Mouse (Mus musculus) G1E-ER4 (cell line): ENCODE results near the gene Trmt1. TPM values are rescaled to one million over a fixed set of nuclear protein-coding genes. Genes with fewer than 3 reads are reported as not detected.

ENCODE experiments used
- GATA1 ChIP-seq: IDR thresholded peaks from one replicate; pipeline ENCODE4 v1.8.0; 2012; ENCODE audit warnings: low read length, inconsistent platforms
- polyA plus RNA-seq: library from polyadenylated mRNA; stranded (reverse); fragments of >175 nt; gene quantifications from 2 replicates; pipeline ENCODE4 v1.2.3, GENCODE M21; 2012

Gene Trmt1
- 205 and 272 TPM in 2 replicates for polyA plus RNA-seq

- TF ChIP-seq GATA1 = no peak
Measured at GRCm38 (mm10) chr8:84686191-84687002, at the start of gene Trmt1. Gene Trmt1 (plus strand): TSS chr8:84686307.

GRCm38 (mm10) chr8:84637946-84638554 is 48.1 kb upstream of the Trmt1 start:
- no peak for TF ChIP-seq GATA1

DNA sequence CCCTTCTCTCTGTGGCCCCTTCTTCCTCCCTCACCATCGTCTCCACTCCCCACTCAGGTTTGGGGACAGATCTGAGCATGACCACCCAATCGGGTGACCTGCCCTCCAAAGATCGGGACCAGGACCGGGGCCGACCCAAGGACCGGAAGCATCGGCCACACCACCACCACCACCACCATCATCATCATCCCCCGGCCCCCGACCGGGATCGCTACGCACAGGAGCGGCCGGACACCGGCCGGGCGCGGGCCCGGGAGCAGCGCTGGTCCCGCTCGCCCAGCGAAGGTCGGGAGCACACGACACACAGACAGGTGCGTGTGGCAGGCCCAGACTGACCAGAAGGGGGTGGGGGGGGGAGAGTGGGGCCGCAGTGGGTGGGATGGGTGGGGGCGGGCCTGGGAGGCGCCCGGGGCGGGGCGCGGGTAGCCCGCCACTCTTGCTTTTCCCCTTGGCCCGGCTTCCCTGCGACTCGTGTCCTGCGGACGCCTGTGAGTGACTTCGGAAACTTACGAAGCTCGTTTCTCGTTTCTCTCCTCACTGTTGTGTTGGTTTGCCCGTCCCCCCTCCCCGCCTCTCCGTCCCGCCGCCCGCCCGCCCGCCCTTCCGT is 47.4 kb upstream of the Trmt1 start:
- TF ChIP-seq GATA1 = no peak

DNA sequence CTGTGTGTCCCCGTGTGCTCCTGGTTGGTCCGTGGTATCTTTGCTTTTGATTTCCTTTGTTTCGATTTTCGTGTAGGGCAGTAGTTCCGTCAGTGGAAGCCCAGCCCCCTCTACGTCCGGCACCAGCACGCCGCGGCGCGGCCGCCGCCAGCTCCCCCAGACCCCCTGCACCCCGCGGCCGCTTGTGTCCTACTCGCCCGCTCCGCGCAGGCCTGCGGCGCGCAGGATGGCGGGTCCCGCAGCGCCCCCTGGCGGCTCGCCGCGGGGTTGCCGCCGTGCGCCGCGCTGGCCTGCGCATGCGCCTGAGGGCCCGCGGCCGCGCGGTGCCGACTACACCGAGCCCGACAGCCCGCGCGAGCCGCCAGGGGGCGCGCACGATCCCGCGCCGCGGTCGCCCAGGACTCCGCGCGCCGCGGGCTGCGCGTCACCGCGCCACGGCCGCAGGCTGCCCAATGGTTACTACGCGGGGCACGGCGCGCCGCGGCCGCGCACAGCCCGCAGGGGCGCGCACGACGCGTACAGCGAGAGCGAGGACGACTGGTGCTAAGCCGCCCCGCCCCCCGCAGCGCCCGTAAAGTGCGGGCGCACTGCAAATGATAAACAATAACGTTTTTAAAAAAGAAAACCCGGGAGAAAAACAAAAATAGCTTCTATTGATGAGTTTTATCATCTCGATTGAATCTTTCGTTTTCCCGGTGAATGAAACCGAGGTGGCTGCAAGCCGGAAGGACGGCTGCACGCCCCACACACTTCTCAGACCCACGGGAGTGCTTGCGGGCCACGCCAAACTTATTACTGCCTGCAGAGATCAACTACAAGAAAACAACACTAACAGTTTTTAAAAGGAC is 46.7 kb upstream of the Trmt1 start:
- no peak for TF ChIP-seq GATA1

DNA sequence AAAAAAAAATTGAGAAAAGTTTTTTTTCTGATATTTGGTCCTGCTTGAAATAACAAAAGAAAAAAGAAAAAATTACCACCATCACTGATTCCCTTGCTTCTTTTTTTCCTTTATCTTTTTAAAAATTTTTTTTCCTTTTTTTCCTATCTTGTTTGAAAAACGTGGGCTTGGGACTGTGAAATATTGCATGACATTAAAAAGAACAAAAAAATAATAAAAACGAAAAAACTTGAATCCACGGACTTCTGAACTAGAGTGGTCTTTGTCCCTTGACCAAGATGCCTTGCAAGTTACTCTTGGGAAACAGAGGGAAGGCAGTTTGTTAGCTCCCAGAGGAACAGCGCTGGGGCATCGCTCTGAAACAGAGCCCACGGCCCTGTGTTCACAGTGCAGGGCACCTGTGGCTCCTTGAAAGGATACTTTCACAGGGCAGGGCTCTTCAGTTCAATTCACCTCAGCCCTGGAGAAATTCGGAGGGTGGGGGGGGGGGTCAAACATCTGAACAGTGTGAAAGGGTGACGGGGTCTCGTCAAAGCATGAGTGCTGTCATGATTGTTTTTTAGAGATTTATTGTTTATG is 46.0 kb upstream of the Trmt1 start:
- TF ChIP-seq GATA1 = no peak

DNA sequence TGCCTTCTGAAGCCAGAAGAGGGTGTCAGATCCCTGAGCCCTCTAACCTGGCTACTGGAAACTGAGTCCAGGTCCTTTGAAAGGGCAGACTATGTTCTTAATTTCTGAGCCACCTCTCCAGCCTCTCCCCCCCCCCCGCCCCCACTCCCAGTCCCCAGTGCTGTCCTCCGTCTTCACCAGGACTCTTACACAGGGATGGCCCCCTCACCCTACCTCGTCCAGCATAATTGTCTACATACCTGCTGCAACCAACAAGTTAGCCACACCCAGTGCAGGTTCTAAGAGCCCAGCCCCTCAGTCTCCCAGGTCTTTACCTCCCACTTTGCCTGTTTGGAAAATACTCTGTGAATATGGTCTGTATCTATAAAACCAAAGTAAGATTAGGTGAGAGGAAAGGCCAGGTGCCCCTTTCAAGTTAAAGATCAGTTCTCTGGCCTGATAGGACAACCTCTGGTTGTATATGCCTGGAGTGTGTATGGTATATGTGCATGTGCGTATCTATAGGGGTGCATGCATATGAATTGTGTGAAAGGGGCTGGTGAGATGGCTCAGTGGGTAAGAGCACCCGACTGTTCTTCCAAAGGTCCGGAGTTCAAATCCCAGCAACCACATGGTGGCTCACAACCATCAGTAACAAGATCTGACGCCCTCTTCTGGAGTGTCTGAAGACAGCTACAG is 45.4 kb upstream of the Trmt1 start:
- TF ChIP-seq GATA1 = no peak

- TF ChIP-seq GATA1 = no peak
Measured at GRCm38 (mm10) chr8:84641578-84642361, 44.3 kb upstream of the Trmt1 start.

DNA sequence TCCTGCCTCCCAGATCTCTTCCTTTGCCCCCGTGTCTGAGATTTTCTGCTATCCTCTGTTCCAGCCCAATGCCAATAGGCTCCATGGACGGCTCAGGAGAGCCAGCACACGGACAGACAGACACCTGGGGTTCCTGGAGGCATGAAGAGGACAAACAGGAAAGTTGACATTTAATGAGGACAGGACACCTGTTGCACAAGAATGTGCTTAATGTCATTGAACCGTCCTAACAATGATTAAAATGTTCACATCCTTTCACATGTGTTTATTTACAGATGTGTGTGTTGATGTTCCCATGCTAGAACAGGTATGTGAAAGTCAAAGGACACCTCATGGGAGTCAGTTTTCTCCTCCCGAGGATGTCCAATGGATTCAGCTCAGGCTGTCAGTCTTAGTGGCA is 43.1 kb upstream of the Trmt1 start:
- TF ChIP-seq GATA1 = no peak

DNA sequence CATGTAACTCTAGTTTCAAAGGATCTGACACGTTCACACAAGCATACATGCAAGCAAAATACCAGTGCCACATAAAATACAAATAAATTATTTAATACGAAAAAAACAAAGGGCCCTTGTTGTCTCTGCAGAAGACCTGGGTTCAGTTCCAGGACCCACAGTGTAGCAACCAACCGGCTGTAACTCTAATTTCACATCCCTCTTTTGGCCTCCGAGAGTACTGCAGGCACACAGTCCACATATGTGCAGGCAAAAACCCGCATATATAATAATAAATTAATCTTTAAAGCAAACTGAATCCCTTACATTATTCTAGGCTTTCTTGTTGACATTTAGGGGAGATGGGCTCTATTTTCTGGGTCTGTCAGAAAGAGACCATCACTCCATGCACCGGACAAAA is 39.3 kb upstream of the Trmt1 start:
- TF ChIP-seq GATA1 = no peak

DNA sequence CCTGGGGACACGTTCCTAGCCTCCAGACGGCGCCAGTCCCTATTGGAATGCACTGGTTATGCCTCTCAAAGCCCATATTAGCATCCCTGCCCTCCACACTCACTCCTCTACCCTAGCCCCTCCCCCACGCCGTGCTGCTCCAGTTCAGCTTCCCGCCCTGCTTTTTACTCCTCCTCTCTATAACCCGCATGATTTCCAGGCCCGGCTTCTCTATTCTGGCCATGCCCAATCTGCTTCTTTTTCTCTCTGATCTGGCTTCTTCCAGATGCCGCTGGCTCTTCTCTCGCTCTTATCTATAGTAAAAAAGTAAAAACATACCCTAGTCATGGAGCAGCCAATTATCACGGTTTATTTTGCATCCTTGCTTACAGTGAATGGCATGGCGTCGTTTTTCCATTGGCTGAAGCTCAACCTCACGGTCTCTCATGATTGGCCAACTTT is 38.6 kb upstream of the Trmt1 start:
- TF ChIP-seq GATA1 = no peak

DNA sequence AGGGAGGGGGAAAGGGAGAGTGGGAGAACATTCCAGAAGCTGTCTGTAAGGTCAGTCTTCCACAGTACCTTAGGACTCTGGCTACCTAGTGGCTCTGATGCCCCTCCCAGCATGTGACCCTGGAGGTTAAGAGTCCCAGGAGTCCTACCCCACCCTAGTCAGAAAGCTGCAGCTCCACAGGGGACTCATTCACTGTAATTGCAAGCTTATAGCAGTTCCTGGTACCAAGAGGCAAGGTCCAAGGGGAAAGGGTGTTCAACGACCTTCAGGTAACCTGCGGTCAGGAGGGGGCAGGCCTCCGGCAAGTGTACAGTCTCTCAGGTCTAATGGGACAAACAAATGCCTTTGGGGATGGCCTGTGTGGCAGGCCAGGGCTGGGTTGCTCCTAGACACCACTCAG is 35.9 kb upstream of the Trmt1 start:
- no peak for TF ChIP-seq GATA1

DNA sequence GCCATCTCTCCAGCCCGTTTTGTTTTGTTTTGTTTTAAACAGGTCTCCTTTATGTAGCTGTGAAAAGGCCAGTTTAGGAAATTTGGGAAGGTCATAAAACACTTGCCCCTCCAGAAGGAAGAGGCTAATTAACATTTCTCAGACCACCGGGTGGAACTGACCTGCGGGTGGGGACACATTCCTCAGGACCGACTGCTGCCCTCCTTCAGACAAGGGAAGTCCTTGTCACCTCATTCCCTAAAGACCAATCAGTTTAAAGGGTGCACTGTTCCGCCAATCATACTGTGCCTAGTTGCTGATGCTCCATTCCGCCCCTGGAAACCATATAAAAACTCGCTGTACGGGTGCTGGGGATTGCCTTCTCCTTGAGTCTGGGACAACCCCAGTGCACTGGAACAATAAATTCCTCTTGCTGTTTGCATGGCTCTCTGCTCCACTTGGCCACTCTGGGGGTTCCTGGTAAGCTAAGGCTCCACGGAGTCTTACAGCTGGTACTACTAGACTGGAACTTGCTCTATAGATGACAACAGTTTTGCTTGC is 32.9 kb upstream of the Trmt1 start:
- no peak for TF ChIP-seq GATA1

DNA sequence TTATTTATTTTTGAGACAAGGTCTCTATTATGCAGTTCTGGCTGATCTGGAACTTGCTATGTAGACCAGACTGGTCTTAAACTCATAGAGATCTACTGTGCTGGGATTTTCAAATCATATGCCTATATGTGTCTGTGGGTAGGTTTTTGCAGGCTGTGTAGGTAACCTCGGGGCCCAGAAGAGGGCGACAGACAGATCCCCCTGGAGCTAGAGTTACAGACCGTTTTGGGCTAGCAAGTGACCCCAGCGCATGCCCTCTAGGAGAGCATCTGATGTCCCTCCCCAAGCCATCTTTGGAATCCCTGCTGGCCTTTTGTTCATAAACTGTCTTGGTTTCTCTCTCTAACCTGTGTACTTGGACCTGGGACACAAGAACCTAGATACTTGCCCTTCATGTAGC is 31.5 kb upstream of the Trmt1 start:
- no peak for TF ChIP-seq GATA1

- no peak for TF ChIP-seq GATA1
Measured at GRCm38 (mm10) chr8:84655336-84656190, 30.5 kb upstream of the Trmt1 start.
